Mouse (Mus musculus): ENCODE data around the gene E330017A01Rik. TPM values are rescaled to one million over a fixed set of nuclear protein-coding genes. Genes with fewer than 3 reads are reported as not detected.
A peak's percentile ranks its signal among the peaks of the same experiment; 100 is the strongest.
"Not testable (repeated sequence)": the region's sequence is repeated elsewhere in the genome, so short reads cannot be mapped to it uniquely, and the experiment has no call there.

The E330017A01Rik gene
- total RNA-seq (2021) = not detected
- long read RNA-seq, experiment 1 = 0 reads
- long read RNA-seq, experiment 2 = 0 reads

- DNase-seq = no peak
Measured at GRCm38 (mm10) chr16:58638689-58639175, at the start of gene E330017A01Rik. TSS of gene E330017A01Rik (minus strand) at chr16:58638739.

GRCm38 (mm10) chr16:58685548-58686537 is 47.3 kb upstream of the E330017A01Rik start:
- no peak for DNase-seq

GRCm38 (mm10) chr16:58684537-58684936 is 46.0 kb upstream of the E330017A01Rik start:
- DNase-seq = no peak

GRCm38 (mm10) chr16:58683911-58684310 is 45.4 kb upstream of the E330017A01Rik start:
- DNase-seq = no peak

- DNase-seq = no peak
Measured at GRCm38 (mm10) chr16:58682870-58683269, 44.3 kb upstream of the E330017A01Rik start.

GRCm38 (mm10) chr16:58682046-58682445 is 43.5 kb upstream of the E330017A01Rik start:
- no peak for DNase-seq

GRCm38 (mm10) chr16:58678660-58679059 is 40.1 kb upstream of the E330017A01Rik start:
- no peak for DNase-seq

- no peak for DNase-seq
Measured at GRCm38 (mm10) chr16:58677491-58677890, 39.0 kb upstream of the E330017A01Rik start.

GRCm38 (mm10) chr16:58676633-58677032 is 38.1 kb upstream of the E330017A01Rik start:
- DNase-seq = no peak

GRCm38 (mm10) chr16:58676156-58676555 is 37.6 kb upstream of the E330017A01Rik start:
- DNase-seq = no peak

- DNase-seq = no peak
Measured at GRCm38 (mm10) chr16:58675256-58675655, 36.7 kb upstream of the E330017A01Rik start.

- no peak for DNase-seq
Measured at GRCm38 (mm10) chr16:58673811-58674410, 35.4 kb upstream of the E330017A01Rik start.

- no peak for DNase-seq
Measured at GRCm38 (mm10) chr16:58672396-58672795, 33.9 kb upstream of the E330017A01Rik start.

- no peak for DNase-seq
Measured at GRCm38 (mm10) chr16:58671212-58671985, 32.9 kb upstream of the E330017A01Rik start.

- DNase-seq = no peak
Measured at GRCm38 (mm10) chr16:58670643-58671042, 32.1 kb upstream of the E330017A01Rik start.

- DNase-seq = peak; percentile 84 to 91
Measured at GRCm38 (mm10) chr16:58669917-58670630, 31.5 kb upstream of the E330017A01Rik start, which contains the start of gene Cpox. TSS of gene Cpox (plus strand) at chr16:58670292.

- DNase-seq = peak; percentile 5 to 30
Measured at GRCm38 (mm10) chr16:58669264-58669663, 30.7 kb upstream of the E330017A01Rik start.

GRCm38 (mm10) chr16:58668586-58668985 is 30.0 kb upstream of the E330017A01Rik start:
- no peak for DNase-seq

- DNase-seq = not testable (repeated sequence)
Measured at GRCm38 (mm10) chr16:58666681-58667080, 28.1 kb upstream of the E330017A01Rik start.

- not testable (repeated sequence) for DNase-seq
Measured at GRCm38 (mm10) chr16:58665137-58665536, 26.6 kb upstream of the E330017A01Rik start.

GRCm38 (mm10) chr16:58663816-58664215 is 25.3 kb upstream of the E330017A01Rik start:
- DNase-seq = no peak
